Mouse (Mus musculus) liver, adult 2 months (tissue): ENCODE data around the gene Gm11562. TPM values are rescaled to one million over a fixed set of nuclear protein-coding genes. Genes with fewer than 3 reads are reported as not detected.
"Not testable (repeated sequence)": the region's sequence is repeated elsewhere in the genome, so short reads cannot be mapped to it uniquely, and the experiment has no call there.

Source experiments
- DNase-seq: peaks from one replicate; pipeline ENCODE4 v3.0.0-alpha.2; 2011; ENCODE audit warnings: low read depth, low spot score; ENCODE audit errors: extremely low read depth
- H3K27ac ChIP-seq: fragments of 200-500 bp; replicated peaks from 2 replicates; pipeline ENCODE4 v1.5.1; 2012; ENCODE audit warnings: low read depth, mild to moderate bottlenecking, control low read depth, inconsistent platforms, low read length; ENCODE audit not compliant: insufficient read depth
- H3K27me3 ChIP-seq: fragments of 200-500 bp; 2 replicates; pipeline ENCODE4 v1.6.1; 2012; ENCODE audit warnings: mild to moderate bottlenecking, moderate library complexity, low read length, inconsistent platforms; ENCODE audit not compliant: control insufficient read depth, insufficient read depth
- H3K36me3 ChIP-seq: fragments of 200-500 bp; 2 replicates; pipeline ENCODE4 v1.6.1; 2012; ENCODE audit warnings: low read length, inconsistent platforms; ENCODE audit not compliant: control insufficient read depth, insufficient read depth
- H3K4me1 ChIP-seq: fragments of 200-500 bp; 2 replicates; pipeline ENCODE4 v1.6.1; 2011; ENCODE audit warnings: low read length; ENCODE audit not compliant: control insufficient read depth, insufficient read depth
- H3K4me3 ChIP-seq: fragments of 200-500 bp; 2 replicates; pipeline ENCODE4 v1.5.1; 2011; ENCODE audit warnings: low read depth, mild to moderate bottlenecking, control low read depth, low read length, moderate library complexity; ENCODE audit not compliant: insufficient read depth
- H3K79me2 ChIP-seq: fragments of 200-500 bp; 2 replicates; pipeline ENCODE4 v1.6.1; 2012; ENCODE audit warnings: inconsistent platforms, mild to moderate bottlenecking, low read length, moderate library complexity; ENCODE audit not compliant: control insufficient read depth, insufficient read depth
- H3K9ac ChIP-seq: fragments of 200-500 bp; 2 replicates; pipeline ENCODE4 v1.6.1; 2012; ENCODE audit warnings: low read depth, mild to moderate bottlenecking, control low read depth, inconsistent platforms, low read length
- CTCF ChIP-seq: fragments of 200-500 bp; IDR thresholded peaks from 2 replicates; pipeline ENCODE4 v1.5.1; 2011; ENCODE audit warnings: low read depth, low read length, control low read depth
- POLR2A ChIP-seq: fragments of 200-500 bp; IDR thresholded peaks from 2 replicates; pipeline ENCODE4 v1.6.1; 2011; ENCODE audit warnings: low read length, control low read depth; ENCODE audit not compliant: insufficient read depth; ENCODE audit errors: extremely low read depth
- WGBS: fragments of 180-500 bp; shearing (Covaris S2); methylation state at CpG from one replicate; pipeline ENCODE4 v1.1.7; 2018; 5-methylcytosine and 5-hydroxymethylcytosine counted together
- polyA plus RNA-seq: library from polyadenylated mRNA; depleted of rRNA; stranded (reverse); fragments of >200 nt; gene quantifications from 2 replicates; pipeline ENCODE4 v1.2.3, GENCODE M21; 2012
- total RNA-seq: library from RNA; depleted of rRNA; stranded (reverse); fragments of >200 nt; gene quantifications from 2 replicates; pipeline ENCODE4 v1.2.3, GENCODE M21; 2014

Gene Gm11562
- total and polyA plus RNA-seq, 2 experiments: not detected

DNA sequence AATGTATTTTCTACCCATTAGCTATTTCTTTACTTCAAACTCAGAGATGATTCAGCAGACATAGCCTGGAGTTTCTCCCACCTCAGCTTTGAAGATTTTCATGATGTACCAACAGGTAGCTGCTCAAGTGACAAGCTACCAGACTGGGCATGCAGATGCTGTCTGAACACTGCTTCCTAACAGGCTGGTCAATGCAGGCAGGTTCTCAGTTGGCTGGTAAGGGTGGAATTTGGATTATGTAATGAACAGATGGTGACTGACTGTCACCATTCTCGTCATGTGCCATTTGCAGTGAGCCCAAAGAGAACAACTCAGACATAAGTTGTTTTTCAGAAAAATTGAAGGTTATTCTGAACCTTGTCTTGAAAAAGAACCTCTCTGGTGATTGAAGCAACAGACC lies 11.1 kb downstream of the Gm11562 start:
- Histone ChIP-seq H3K27ac (no peak overlapping the region), H3K36me3 (no peaks in the 10 kb centered on the region), H3K27me3 (no peaks in the 10 kb centered on the region), H3K4me3 (no peak overlapping the region), H3K79me2 (no peaks in the 10 kb centered on the region), H3K9ac (no peak overlapping the region), H3K4me1 (no peaks in the 10 kb centered on the region)
- TF ChIP-seq CTCF (no peak), POLR2A (no peak)
- WGBS: 67% methylated on average over 1 of the region's 1 CpGs
- DNase-seq: no peak

- not testable (repeated sequence) for H3K4me1 ChIP-seq, H3K27me3 ChIP-seq, H3K79me2 ChIP-seq, H3K36me3 ChIP-seq, H3K4me3 ChIP-seq, DNase-seq, H3K9ac ChIP-seq, H3K27ac ChIP-seq
- WGBS: 36% methylated on average over 1 of the region's 1 CpGs
These were observed 17.0 kb downstream of the Gm11562 start, which contains the start of gene Gm11938 for GRCm38 (mm10) chr11:99603208-99603607. Gene Gm11938, minus strand, starts transcription at chr11:99603308.

DNA sequence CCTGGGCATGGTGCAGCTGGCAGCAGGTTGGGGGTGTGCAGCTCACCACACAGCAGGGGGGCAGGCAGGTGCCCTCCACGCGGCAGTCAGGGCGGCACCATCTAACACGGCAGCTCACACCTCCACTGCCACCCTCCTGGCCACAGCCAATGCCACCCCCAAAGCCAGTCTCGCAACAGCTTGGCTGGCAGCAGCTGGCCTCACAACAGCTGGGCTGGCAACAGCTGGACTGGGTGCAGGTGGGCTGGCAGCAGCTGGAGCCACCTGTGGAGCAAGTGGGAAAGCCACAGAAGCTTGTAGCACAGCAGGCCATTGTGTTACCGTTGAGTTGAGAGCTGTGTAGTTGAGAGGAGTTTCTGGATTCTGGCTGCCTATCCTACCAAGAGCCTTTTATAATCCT lies 22.5 kb downstream of the Gm11562 start, which contains the start of gene Krtap9-3:
Krtap9-3 (minus strand) TSS at position 364 of the 400 bp plus-strand sequence.
- not testable (repeated sequence) for H3K4me3 ChIP-seq, H3K27ac ChIP-seq, DNase-seq, H3K9ac ChIP-seq, H3K27me3 ChIP-seq, H3K36me3 ChIP-seq, H3K79me2 ChIP-seq, H3K4me1 ChIP-seq
- 93% methylated on average over 6 of the region's 6 CpGs for WGBS

GRCm38 (mm10) chr11:99590981-99591380 lies 29.3 kb downstream of the Gm11562 start, which contains the start of gene Krtap1-3:
Gene Krtap1-3, minus strand, starts transcription at chr11:99591339.
- no peak for DNase-seq
- Histone ChIP-seq H3K36me3 (no peaks in the 10 kb centered on the region), H3K27ac (no peak within 1 kb of the TSS), H3K4me3 (no peak within 1 kb of the TSS), H3K9ac (no peak within 1 kb of the TSS), H3K27me3 (0 out of 2 replicates have a peak, but pooled peaks cover 3% of the 10 kb centered on the region), H3K4me1 (no peaks in the 10 kb centered on the region), H3K79me2 (no peaks in the 10 kb centered on the region)
- no peak for TF ChIP-seq POLR2A
- TF ChIP-seq CTCF: no peak
- 85% methylated on average over 6 of the region's 6 CpGs for WGBS

DNA sequence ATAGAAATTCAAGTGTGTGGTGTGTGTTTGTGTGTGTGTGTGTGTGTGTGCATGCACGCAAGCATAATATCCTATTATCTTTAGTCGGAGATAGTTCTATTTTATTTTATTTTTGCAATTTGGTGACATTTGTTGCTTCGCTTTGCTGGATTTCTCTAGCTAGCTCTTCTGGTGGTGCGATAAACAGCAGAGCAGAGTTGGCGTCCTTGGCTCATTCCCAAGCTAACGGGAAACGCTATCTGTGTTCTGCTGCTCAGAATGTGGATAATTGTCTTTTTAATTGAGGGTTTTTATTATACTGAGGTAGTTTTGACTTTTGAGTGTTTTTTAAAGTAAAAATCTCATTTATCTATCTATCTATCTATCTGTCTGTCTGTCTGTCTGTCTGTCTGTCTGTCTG lies 35.1 kb downstream of the Gm11562 start:
- DNase-seq: no peak
- 80% methylated on average over 7 of the region's 7 CpGs for WGBS
- no peak overlapping the region for H3K27ac ChIP-seq
- H3K79me2 ChIP-seq: no peaks in the 10 kb centered on the region
- no peaks in the 10 kb centered on the region for H3K36me3 ChIP-seq
- no peaks in the 10 kb centered on the region for H3K4me1 ChIP-seq
- no peak overlapping the region for H3K9ac ChIP-seq
- H3K4me3 ChIP-seq: no peak overlapping the region
- H3K27me3 ChIP-seq: 0 out of 2 replicates have a peak, but pooled peaks cover 2% of the 10 kb centered on the region
- TF ChIP-seq CTCF (no peak), POLR2A (no peak)

DNA sequence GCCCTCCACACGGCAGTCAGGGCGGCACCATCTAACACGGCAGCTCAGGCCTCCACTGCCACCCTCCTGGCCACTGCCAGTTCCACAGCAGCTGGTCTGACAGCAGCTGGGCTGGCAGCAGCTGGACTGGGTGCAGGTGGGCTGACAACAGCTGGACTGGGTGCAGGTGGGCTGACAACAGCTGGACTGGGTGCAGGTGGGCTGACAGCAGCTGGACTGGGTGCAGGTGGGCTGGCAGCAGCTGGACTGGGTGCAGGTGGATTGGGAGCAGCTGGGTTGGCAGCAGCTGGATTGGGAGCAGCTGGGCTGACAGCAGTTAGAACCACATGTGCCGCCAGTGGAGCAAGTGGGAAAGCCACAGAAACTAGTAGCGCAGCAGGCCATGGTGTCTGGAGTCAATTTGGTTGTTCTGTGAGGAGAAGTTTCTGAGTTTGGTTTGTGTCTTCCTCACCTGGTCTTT lies 37.0 kb downstream of the Gm11562 start, which contains the start of gene Krtap1-4:
Krtap1-4 (minus strand) TSS at position 410 of the 460 bp plus-strand sequence.
- Histone ChIP-seq H3K27me3 (0 out of 2 replicates have a peak, but pooled peaks cover 2% of the 10 kb centered on the region), H3K27ac (no peak within 1 kb of the TSS), H3K4me1 (no peaks in the 10 kb centered on the region), H3K4me3 (no peak within 1 kb of the TSS), H3K9ac (no peak within 1 kb of the TSS), H3K36me3 (no peaks in the 10 kb centered on the region), H3K79me2 (no peaks in the 10 kb centered on the region)
- no peak for DNase-seq
- WGBS: 87% methylated on average over 5 of the region's 5 CpGs
- TF ChIP-seq CTCF (no peak), POLR2A (no peak)
